Mouse (Mus musculus) liver, embryonic 12.5 days (tissue): ENCODE data around the gene Pdzrn4. TPM values are rescaled to one million over a fixed set of nuclear protein-coding genes. Genes with fewer than 3 reads are reported as not detected.

Experiments
- ATAC-seq: fragments of 200-750 bp; cut with Nextera tagmentation; 2 replicates; pipeline ENCODE4 v1.8.0; 2017; ENCODE audit warnings: moderate number of reproducible peaks, mild to moderate bottlenecking, moderate library complexity
- H3K27ac ChIP-seq: fragments of 300-500 bp; sonication (generic); 2 replicates; pipeline ENCODE4 v1.5.1; 2016; ENCODE audit warnings: mild to moderate bottlenecking
- H3K27me3 ChIP-seq: fragments of 300-500 bp; sonication (generic); replicated peaks from 2 replicates; pipeline ENCODE4 v1.6.1; 2016; ENCODE audit warnings: mild to moderate bottlenecking, moderate library complexity
- H3K36me3 ChIP-seq: fragments of 300-500 bp; sonication (generic); 2 replicates; pipeline ENCODE4 v1.6.1; 2016; ENCODE audit warnings: mild to moderate bottlenecking, moderate library complexity
- H3K4me1 ChIP-seq: fragments of 300-500 bp; sonication (generic); 2 replicates; pipeline ENCODE4 v1.6.1; 2016
- H3K4me2 ChIP-seq: fragments of 300-500 bp; sonication (generic); 2 replicates; pipeline ENCODE4 v1.6.1; 2016; ENCODE audit warnings: mild to moderate bottlenecking, moderate library complexity
- H3K4me3 ChIP-seq: fragments of 300-500 bp; sonication (generic); 2 replicates; pipeline ENCODE4 v1.5.1; 2016; ENCODE audit warnings: mild to moderate bottlenecking, moderate library complexity
- H3K9ac ChIP-seq: fragments of 300-500 bp; sonication (generic); 2 replicates; pipeline ENCODE4 v1.6.1; 2016; ENCODE audit warnings: mild to moderate bottlenecking, moderate library complexity
- H3K9me3 ChIP-seq: fragments of 300-500 bp; sonication (generic); replicated peaks from 2 replicates; pipeline ENCODE4 v1.6.1; 2016; ENCODE audit warnings: mild to moderate bottlenecking, moderate library complexity
- WGBS: fragments of 180-500 bp; shearing (Covaris S2); methylation state at CpG from one replicate; pipeline ENCODE4 v1.1.7; 2016; ENCODE audit not compliant: insufficient replicate concordance; 5-methylcytosine and 5-hydroxymethylcytosine counted together
- polyA plus RNA-seq: library from polyadenylated mRNA; unstranded; fragments of >200 nt; fragmentation: Nextera tagmentation; extraction: Ambion mirVana; gene quantifications from 2 replicates; pipeline ENCODE4 v1.2.1, GENCODE M21; 2016

Gene Pdzrn4
- polyA plus RNA-seq, 1 experiment from 2014 or later = 0.17 TPM

DNA sequence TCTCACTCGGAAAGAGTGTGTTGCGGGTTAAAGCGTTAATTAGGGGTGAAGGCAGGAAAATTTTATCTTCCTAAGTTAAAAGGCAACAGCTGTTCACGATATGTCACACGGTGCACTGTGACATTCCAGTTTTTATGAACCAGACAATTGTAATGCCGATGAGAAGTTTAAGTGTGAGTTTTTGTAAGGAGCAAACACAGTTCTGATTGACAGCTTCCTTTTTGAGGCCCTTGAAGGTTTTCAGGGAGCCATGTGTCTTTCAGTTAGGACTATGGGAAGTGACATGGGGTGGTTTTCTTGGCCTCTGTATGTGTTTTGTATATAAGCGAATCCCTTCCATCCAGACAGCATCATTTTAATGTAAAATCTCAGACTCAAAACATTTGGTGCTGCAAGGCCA is 20.0 kb downstream of the Pdzrn4 start:
- H3K9me3 ChIP-seq = no peaks in the 10 kb centered on the region
- H3K36me3 ChIP-seq = no peaks in the 10 kb centered on the region
- WGBS = 71% methylated on average over 7 of the region's 7 CpGs
- H3K4me2 ChIP-seq = no peak overlapping the region
- H3K4me1 ChIP-seq = no peaks in the 10 kb centered on the region
- no peak overlapping the region for H3K9ac ChIP-seq
- no peak overlapping the region for H3K27ac ChIP-seq
- no peak overlapping the region for H3K4me3 ChIP-seq
- ATAC-seq = no peak
- no peaks in the 10 kb centered on the region for H3K27me3 ChIP-seq

DNA sequence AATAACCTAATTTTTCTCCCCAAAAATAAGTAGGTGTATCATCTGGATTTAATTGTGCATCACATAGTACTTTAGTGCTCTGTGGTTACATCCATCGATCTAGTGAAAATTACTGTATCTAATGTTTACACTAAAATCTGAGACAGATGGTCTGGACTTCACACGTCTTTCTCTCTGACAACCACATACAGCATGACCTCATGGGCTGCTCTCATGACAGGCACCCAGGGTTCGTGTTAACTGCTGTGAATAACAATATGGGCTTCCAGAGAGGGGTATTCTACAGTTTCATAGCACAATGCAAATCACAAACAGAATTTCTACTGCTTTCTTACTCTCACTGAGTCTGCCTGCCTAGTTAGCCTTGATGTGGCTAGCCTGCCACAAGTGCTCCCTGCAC is 20.4 kb downstream of the Pdzrn4 start:
- Histone ChIP-seq H3K9ac (no peak overlapping the region), H3K27me3 (no peaks in the 10 kb centered on the region), H3K27ac (no peak overlapping the region), H3K4me1 (no peaks in the 10 kb centered on the region), H3K9me3 (no peaks in the 10 kb centered on the region), H3K36me3 (no peaks in the 10 kb centered on the region), H3K4me2 (no peak overlapping the region), H3K4me3 (no peak overlapping the region)
- ATAC-seq = no peak
- 53% methylated on average over 3 of the region's 3 CpGs for WGBS

DNA sequence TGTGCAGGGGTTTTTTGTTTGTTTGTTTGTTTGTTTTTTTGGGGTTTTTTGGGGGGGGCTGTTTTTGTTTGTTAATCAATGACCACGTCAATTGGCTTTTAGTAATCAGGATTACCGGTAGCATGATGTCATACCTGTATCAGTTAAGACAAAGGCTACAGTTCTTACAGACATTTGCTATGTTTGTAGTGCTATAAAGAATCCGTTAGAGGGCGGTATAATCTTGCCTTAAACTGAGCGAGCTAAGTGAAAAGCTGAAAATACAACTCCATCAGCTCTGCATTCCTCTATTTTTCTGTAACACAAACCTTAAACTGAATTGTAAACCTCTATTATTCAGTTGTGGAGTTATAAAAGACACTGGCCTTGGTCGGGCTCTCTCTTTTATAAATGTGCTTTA is 37.9 kb downstream of the Pdzrn4 start:
- Histone ChIP-seq H3K4me1 (no peaks in the 10 kb centered on the region), H3K27me3 (no peaks in the 10 kb centered on the region), H3K4me2 (no peak overlapping the region), H3K36me3 (no peaks in the 10 kb centered on the region), H3K4me3 (no peak overlapping the region), H3K27ac (no peak overlapping the region), H3K9me3 (no peaks in the 10 kb centered on the region), H3K9ac (no peak overlapping the region)
- WGBS = 7% methylated on average over 6 of the region's 6 CpGs
- no peak for ATAC-seq

DNA sequence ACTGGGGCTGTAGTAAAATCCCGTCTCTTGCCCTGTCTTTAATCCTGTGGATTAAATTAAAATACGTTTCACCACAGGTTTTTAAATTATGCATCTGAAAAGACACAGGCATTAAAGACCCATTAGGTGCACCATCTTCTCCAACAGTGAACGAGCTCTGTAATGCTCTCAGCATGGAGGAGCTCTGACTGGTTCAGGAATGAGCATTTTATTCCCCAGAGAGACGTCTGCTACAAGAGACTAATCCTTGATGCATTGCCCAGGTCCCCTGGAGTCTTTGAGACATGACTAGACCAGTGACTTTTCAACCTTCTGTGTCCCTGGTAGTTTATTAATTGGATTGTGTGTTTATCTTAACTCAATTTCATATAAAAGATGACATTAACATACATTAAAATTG is 38.6 kb downstream of the Pdzrn4 start:
- no peaks in the 10 kb centered on the region for H3K36me3 ChIP-seq
- 51% methylated on average over 4 of the region's 4 CpGs for WGBS
- no peaks in the 10 kb centered on the region for H3K4me1 ChIP-seq
- H3K9me3 ChIP-seq = no peaks in the 10 kb centered on the region
- no peak for ATAC-seq
- H3K9ac ChIP-seq = no peak overlapping the region
- no peak overlapping the region for H3K4me3 ChIP-seq
- H3K27ac ChIP-seq = no peak overlapping the region
- no peaks in the 10 kb centered on the region for H3K27me3 ChIP-seq
- H3K4me2 ChIP-seq = no peak overlapping the region

DNA sequence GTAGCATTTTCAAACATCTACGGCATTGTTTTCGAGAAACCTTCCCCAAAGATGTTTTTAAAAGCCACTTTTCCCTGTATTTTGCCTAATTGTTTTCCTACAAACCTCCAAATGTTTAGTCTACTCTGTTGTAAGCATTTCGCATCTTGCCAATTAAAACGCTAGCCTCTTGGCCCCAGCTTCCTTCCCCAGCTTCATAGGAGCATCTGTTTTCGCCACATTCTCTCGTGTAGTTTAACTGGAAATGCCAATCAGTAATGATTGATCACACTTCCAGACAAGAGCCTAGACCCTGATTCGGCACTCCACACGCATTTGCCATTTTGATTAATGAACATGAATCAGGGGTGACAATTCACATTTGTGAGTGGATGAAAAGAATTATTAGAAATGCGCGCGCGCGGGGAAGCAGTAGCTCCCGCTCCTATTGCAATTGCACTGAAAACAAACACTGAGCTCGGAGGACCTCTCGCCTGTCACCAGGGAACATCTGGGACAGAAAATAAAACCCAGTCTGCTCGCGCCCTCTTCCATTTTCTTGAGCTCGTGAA is 45.0 kb downstream of the Pdzrn4 start:
- ATAC-seq = no peak
- no peaks in the 10 kb centered on the region for H3K27me3 ChIP-seq
- no peaks in the 10 kb centered on the region for H3K4me1 ChIP-seq
- no peak overlapping the region for H3K4me3 ChIP-seq
- 74% methylated on average over 19 of the region's 19 CpGs for WGBS
- H3K36me3 ChIP-seq = no peaks in the 10 kb centered on the region
- no peaks in the 10 kb centered on the region for H3K9me3 ChIP-seq
- H3K9ac ChIP-seq = no peak overlapping the region
- no peak overlapping the region for H3K4me2 ChIP-seq
- H3K27ac ChIP-seq = no peak overlapping the region

DNA sequence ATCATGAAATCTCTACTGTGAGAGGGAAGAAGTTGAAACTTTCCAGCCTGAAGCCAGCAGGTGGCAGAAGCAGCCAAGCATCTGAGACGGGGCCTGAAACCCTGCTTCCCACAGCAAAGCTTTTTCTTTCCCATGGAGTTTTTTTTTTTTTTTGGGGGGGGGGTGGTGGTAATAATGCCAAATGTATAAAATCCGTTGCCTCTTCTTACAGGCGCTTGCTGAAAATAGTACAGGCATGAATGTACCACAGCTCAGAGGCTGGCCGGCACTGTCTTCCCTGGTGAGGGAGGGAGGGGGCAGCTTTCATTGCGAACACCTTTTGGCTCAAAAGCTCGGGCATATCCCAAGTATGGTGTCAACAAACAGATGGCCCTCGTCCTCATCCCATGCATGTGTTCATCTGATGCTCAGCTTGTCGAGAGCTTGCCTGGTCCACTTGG is 51.0 kb downstream of the Pdzrn4 start:
- Histone ChIP-seq H3K9ac (no peak overlapping the region), H3K4me2 (no peak overlapping the region), H3K9me3 (no peaks in the 10 kb centered on the region), H3K36me3 (no peaks in the 10 kb centered on the region), H3K27me3 (no peaks in the 10 kb centered on the region), H3K4me1 (no peaks in the 10 kb centered on the region), H3K4me3 (no peak overlapping the region), H3K27ac (no peak overlapping the region)
- ATAC-seq = no peak
- 51% methylated on average over 8 of the region's 8 CpGs for WGBS

GRCm38 (mm10) chr15:92449112-92449511 is 52.4 kb downstream of the Pdzrn4 start:
- Histone ChIP-seq H3K9ac (no peak overlapping the region), H3K27me3 (no peaks in the 10 kb centered on the region), H3K4me3 (no peak overlapping the region), H3K36me3 (no peaks in the 10 kb centered on the region), H3K27ac (no peak overlapping the region), H3K4me1 (no peaks in the 10 kb centered on the region), H3K9me3 (no peaks in the 10 kb centered on the region), H3K4me2 (no peak overlapping the region)
- WGBS = 74% methylated on average over 8 of the region's 8 CpGs
- no peak for ATAC-seq

- 64% methylated on average over 7 of the region's 7 CpGs for WGBS
- no peak overlapping the region for H3K4me2 ChIP-seq
- no peaks in the 10 kb centered on the region for H3K36me3 ChIP-seq
- H3K9me3 ChIP-seq = no peaks in the 10 kb centered on the region
- no peaks in the 10 kb centered on the region for H3K4me1 ChIP-seq
- no peak overlapping the region for H3K27ac ChIP-seq
- no peak for ATAC-seq
- H3K4me3 ChIP-seq = no peak overlapping the region
- no peak overlapping the region for H3K9ac ChIP-seq
- no peaks in the 10 kb centered on the region for H3K27me3 ChIP-seq
Measured at GRCm38 (mm10) chr15:92452620-92453019, 55.9 kb downstream of the Pdzrn4 start.

DNA sequence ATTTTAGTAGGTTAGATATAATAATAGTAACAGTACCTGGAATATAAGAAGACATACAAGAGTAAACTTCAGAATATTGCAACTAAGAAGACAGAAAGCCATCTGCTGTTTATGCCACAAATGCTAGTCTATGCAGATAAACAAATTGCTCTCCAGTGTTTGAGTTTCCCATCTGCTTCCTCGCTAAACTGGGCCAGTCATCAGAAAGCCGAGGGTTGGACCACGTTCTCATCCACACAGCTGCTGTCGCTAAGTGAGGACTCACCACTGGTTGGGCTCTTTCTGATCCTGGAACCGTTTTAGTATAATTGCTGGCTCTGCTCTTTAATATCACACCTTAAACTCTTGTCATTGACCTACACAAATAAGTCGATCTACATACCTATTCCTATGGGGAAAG is 85.5 kb downstream of the Pdzrn4 start:
- Histone ChIP-seq H3K9me3 (no peaks in the 10 kb centered on the region), H3K4me3 (no peak overlapping the region), H3K4me1 (no peaks in the 10 kb centered on the region), H3K4me2 (no peak overlapping the region), H3K27me3 (no peaks in the 10 kb centered on the region), H3K36me3 (no peaks in the 10 kb centered on the region), H3K9ac (no peak overlapping the region), H3K27ac (no peak overlapping the region)
- WGBS = 65% methylated on average over 6 of the region's 6 CpGs
- ATAC-seq = no peak

- 57% methylated on average over 3 of the region's 3 CpGs for WGBS
- no peak overlapping the region for H3K4me2 ChIP-seq
- no peak for ATAC-seq
- no peak overlapping the region for H3K9ac ChIP-seq
- no peaks in the 10 kb centered on the region for H3K36me3 ChIP-seq
- no peaks in the 10 kb centered on the region for H3K9me3 ChIP-seq
- H3K4me1 ChIP-seq = no peaks in the 10 kb centered on the region
- no peak overlapping the region for H3K27ac ChIP-seq
- H3K27me3 ChIP-seq = no peaks in the 10 kb centered on the region
- H3K4me3 ChIP-seq = no peak overlapping the region
Measured at GRCm38 (mm10) chr15:92491376-92491775, 94.7 kb downstream of the Pdzrn4 start.

DNA sequence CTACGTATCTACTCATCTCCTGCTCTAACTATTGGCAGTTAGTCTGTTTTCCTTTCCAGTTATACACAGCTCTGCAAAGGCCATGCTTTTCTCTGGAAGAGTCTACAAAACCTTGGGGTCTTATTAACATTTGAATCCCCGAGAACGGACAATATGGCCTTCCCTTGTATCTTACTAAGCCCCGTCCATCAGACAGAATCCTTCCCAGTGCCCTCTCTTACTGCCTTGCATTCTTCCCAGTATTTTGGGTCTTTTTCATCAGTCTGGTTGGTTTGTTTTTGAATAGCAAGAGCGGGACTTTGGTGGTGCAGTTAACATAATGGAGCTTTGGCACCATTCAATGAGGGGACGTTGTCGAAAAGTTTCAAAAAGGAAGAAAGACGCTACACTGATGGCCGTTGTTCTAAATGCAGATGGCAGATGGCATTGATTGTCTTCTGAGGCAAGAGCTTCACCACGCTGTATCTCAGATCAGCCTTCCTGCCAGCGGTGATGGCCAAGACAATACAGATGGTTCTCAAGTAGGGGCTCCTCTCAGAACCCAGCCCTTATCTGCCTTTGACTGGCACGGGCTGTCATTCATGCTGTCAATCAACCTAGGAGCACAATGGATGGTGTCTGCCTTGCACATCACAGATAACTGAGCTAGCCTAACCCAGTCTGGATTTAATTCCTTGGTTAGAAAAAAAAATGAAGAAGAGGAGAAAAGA is 98.9 kb downstream of the Pdzrn4 start:
- Histone ChIP-seq H3K4me2 (no peak overlapping the region), H3K27ac (no peak overlapping the region), H3K27me3 (no peaks in the 10 kb centered on the region), H3K4me3 (no peak overlapping the region), H3K4me1 (no peaks in the 10 kb centered on the region), H3K36me3 (no peaks in the 10 kb centered on the region), H3K9ac (no peak overlapping the region), H3K9me3 (no peaks in the 10 kb centered on the region)
- ATAC-seq = no peak
- 65% methylated on average over 12 of the region's 12 CpGs for WGBS

DNA sequence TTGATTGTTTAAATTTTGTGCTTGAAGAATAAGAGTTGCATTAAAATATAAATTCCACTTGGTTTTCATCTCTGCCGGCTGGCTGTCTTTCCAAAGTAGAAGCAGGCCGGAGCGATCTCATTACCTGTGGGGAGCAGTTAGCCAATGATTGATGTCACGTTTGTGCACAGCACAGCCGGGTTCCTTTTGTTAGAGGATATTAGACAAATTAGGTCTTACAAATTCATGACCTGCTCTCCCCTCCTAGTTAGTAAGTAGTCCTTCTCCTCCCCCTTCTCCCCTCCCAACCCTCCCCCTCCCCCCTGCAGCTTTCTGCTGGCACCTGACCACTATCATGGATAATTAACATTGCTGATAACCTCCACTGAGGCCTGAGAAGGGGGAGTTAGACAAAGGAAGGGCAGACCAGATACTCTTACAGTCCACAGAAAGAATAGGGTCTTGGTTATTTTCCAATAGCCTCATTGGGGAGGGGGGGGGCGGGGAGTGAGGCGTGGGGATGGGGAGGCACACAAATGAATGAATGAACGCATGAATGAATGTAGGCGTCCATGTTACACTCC is 103.7 kb downstream of the Pdzrn4 start:
- no peak overlapping the region for H3K9ac ChIP-seq
- no peak overlapping the region for H3K27ac ChIP-seq
- WGBS = 74% methylated on average over 9 of the region's 9 CpGs
- H3K4me3 ChIP-seq = no peak overlapping the region
- no peak overlapping the region for H3K4me2 ChIP-seq
- no peaks in the 10 kb centered on the region for H3K9me3 ChIP-seq
- ATAC-seq = no peak
- no peaks in the 10 kb centered on the region for H3K4me1 ChIP-seq
- H3K36me3 ChIP-seq = no peaks in the 10 kb centered on the region
- no peaks in the 10 kb centered on the region for H3K27me3 ChIP-seq
